Mouse (Mus musculus) liver, embryonic 15.5 days (tissue): ENCODE results near the gene Syna. TPM values are rescaled to one million over a fixed set of nuclear protein-coding genes. Genes with fewer than 3 reads are reported as not detected.

Experiments
- ATAC-seq: fragments of 200-750 bp; cut with Nextera tagmentation; 2 replicates; pipeline ENCODE4 v1.8.0; 2017; ENCODE audit warnings: moderate number of reproducible peaks, mild to moderate bottlenecking, moderate library complexity; ENCODE audit not compliant: insufficient read depth
- H3K27ac ChIP-seq: fragments of 300-500 bp; sonication (generic); replicated peaks from 2 replicates; pipeline ENCODE4 v1.5.1; 2015; ENCODE audit warnings: mild to moderate bottlenecking, inconsistent platforms
- H3K27me3 ChIP-seq: fragments of 300-500 bp; sonication (generic); 2 replicates; pipeline ENCODE4 v1.6.1; 2015; ENCODE audit warnings: mild to moderate bottlenecking, inconsistent platforms
- H3K36me3 ChIP-seq: fragments of 300-500 bp; sonication (generic); replicated peaks from 2 replicates; pipeline ENCODE4 v1.6.1; 2015; ENCODE audit warnings: moderate library complexity, mild to moderate bottlenecking, inconsistent platforms
- H3K4me1 ChIP-seq: fragments of 300-500 bp; sonication (generic); replicated peaks from 2 replicates; pipeline ENCODE4 v1.6.1; 2015; ENCODE audit warnings: inconsistent platforms
- H3K4me2 ChIP-seq: fragments of 300-500 bp; sonication (generic); 2 replicates; pipeline ENCODE4 v1.6.1; 2015; ENCODE audit warnings: moderate library complexity, mild to moderate bottlenecking, inconsistent platforms
- H3K4me3 ChIP-seq: fragments of 300-500 bp; sonication (generic); replicated peaks from 2 replicates; pipeline ENCODE4 v1.5.1; 2015; ENCODE audit warnings: mild to moderate bottlenecking, inconsistent platforms
- H3K9ac ChIP-seq: fragments of 300-500 bp; sonication (generic); 2 replicates; pipeline ENCODE4 v1.6.1; 2015; ENCODE audit warnings: moderate library complexity, mild to moderate bottlenecking, inconsistent platforms
- H3K9me3 ChIP-seq: fragments of 300-500 bp; sonication (generic); replicated peaks from 2 replicates; pipeline ENCODE4 v1.6.1; 2016; ENCODE audit warnings: inconsistent platforms
- WGBS: fragments of 180-500 bp; shearing (Covaris S2); methylation state at CpG from one replicate; pipeline ENCODE4 v1.1.7; 2015; ENCODE audit warnings: mixed read lengths; ENCODE audit not compliant: insufficient replicate concordance; 5-methylcytosine and 5-hydroxymethylcytosine counted together
- polyA plus RNA-seq: library from polyadenylated mRNA; unstranded; fragments of >200 nt; fragmentation: Nextera tagmentation; extraction: Ambion mirVana; gene quantifications from 2 replicates; pipeline ENCODE4 v1.2.1, GENCODE M21; 2015

Syna gene
- polyA plus RNA-seq, 1 experiment from 2014 or later: not detected

DNA sequence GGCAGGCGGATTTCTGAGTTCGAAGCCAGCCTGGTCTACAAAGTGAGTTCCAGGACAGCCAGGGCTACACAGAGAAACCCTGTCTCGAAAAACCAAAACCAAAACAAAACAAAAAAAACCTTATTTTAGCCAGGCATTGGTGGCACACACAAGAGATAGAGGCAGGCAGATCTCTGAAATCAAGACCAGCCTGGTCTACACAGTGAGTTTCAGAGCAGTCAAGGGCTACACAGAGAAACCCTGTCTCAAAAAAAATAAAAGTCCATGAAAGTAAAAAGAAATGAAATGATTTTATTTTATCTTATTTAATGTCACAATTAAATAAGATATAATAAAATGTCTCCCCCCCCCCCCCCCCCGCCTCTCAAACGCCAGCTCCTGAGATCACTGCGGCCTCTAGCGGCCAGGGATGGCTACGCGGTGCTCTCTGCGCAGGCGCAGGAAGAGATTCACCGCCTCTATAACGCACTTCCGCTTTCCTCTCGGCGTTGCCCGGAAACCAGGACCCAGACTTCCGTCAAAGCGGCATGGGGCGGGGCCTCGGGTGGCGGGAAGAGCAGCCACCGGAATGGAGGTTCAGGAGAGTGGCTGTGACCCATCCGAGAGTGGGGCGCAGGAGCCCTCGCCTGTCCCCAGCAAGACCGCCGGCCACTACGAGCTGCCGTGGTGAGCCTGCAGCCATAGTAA lies 22.4 kb upstream of the Syna start:
- Histone ChIP-seq H3K4me1 (peaks cover 28% of the 10 kb centered on the region), H3K4me2 (peak overlapping the region; percentile 84), H3K27ac (peak overlapping the region; percentile 82), H3K9me3 (no peaks in the 10 kb centered on the region), H3K36me3 (peaks cover 15% of the 10 kb centered on the region), H3K4me3 (peak overlapping the region; percentile 97), H3K27me3 (no peaks in the 10 kb centered on the region), H3K9ac (peak overlapping the region; percentile 93)
- 7% methylated on average over 29 of the region's 30 CpGs for WGBS
- peak; percentile 90 for ATAC-seq

DNA sequence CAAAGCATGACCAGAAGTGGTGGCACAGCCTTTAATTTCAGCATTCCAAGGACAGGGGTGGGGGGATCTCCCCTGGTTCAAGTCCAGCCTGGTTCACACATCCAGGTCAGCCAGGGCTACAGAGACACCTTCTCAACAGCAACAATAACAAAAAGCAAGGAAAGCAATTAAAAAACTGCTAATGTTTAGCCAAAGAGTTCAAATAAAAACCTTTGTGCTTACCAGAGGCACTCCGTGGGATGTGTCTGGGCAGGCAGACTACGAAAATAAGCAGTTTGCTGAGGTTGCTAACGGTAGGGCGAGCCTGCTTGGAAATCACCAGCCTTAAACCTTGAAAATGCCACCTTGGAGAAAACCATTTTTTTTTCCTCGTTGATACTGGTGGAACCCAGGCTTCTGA lies 21.2 kb upstream of the Syna start, which contains the start of gene Rfc2:
Rfc2 (plus strand) TSS at position 221 of the 400 bp plus-strand sequence.
- peaks cover 39% of the 10 kb centered on the region for H3K4me1 ChIP-seq
- H3K27me3 ChIP-seq: no peaks in the 10 kb centered on the region
- WGBS: 70% methylated on average over 5 of the region's 5 CpGs
- no peak within 1 kb of the TSS for H3K9ac ChIP-seq
- H3K4me3 ChIP-seq: no peak within 1 kb of the TSS
- no peak for ATAC-seq
- H3K9me3 ChIP-seq: no peaks in the 10 kb centered on the region
- H3K36me3 ChIP-seq: 0 out of 2 replicates have a peak, but pooled peaks cover 5% of the 10 kb centered on the region
- peak within 1 kb of the TSS; percentile 84 for H3K4me2 ChIP-seq
- 0 out of 2 replicates have a peak within 1 kb of the TSS, but pooled peaks have one; percentile 6 for H3K27ac ChIP-seq

DNA sequence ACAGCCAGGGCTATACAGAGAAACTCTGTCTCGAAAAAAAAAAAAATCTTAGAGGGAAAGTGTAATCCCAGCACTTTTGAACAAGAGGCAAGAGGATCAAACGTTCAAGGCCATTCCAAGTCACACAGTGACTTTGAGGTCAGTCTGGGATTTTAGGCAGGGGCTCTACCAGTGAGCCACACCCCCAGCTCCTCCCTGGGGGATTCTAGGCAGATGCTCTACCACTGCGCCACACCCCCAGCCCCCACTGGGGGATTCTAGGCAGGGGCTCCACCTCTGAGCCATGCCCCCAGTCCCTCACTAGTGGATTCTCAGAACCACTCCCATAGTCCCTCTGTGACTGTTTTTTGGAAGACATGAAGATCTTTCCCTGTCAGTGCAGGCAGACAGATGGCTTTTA lies 19.2 kb upstream of the Syna start:
- H3K4me3 ChIP-seq: no peak overlapping the region
- H3K27ac ChIP-seq: no peak overlapping the region
- no peak overlapping the region for H3K4me2 ChIP-seq
- no peak overlapping the region for H3K9ac ChIP-seq
- no peaks in the 10 kb centered on the region for H3K9me3 ChIP-seq
- no peaks in the 10 kb centered on the region for H3K27me3 ChIP-seq
- no peaks in the 10 kb centered on the region for H3K36me3 ChIP-seq
- WGBS: 48% methylated on average over 3 of the region's 3 CpGs
- no peak for ATAC-seq
- H3K4me1 ChIP-seq: peaks cover 33% of the 10 kb centered on the region

DNA sequence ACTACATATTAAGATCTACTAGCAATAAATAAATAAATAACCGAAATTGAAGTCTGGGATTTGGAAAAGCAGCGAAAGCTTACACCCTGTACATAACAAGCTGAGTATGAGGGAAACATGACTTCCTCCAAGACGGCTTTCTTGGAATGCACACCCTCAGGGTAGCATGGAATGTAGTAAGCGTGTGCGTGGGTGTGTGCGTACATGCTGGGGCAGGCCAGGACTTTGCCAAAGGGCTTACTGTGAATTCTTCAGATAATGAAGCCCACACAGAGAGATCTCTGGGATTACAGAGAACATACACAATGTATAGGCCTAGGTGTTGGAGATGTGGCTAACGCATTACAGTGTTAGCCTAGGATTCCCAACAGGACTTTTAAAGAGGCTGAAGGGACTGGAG lies 17.6 kb upstream of the Syna start:
- WGBS: 78% methylated on average over 7 of the region's 7 CpGs
- no peak overlapping the region for H3K4me2 ChIP-seq
- H3K4me1 ChIP-seq: peaks cover 29% of the 10 kb centered on the region
- no peak overlapping the region for H3K27ac ChIP-seq
- ATAC-seq: no peak
- no peak overlapping the region for H3K4me3 ChIP-seq
- no peaks in the 10 kb centered on the region for H3K9me3 ChIP-seq
- no peaks in the 10 kb centered on the region for H3K36me3 ChIP-seq
- H3K9ac ChIP-seq: no peak overlapping the region
- H3K27me3 ChIP-seq: no peaks in the 10 kb centered on the region

DNA sequence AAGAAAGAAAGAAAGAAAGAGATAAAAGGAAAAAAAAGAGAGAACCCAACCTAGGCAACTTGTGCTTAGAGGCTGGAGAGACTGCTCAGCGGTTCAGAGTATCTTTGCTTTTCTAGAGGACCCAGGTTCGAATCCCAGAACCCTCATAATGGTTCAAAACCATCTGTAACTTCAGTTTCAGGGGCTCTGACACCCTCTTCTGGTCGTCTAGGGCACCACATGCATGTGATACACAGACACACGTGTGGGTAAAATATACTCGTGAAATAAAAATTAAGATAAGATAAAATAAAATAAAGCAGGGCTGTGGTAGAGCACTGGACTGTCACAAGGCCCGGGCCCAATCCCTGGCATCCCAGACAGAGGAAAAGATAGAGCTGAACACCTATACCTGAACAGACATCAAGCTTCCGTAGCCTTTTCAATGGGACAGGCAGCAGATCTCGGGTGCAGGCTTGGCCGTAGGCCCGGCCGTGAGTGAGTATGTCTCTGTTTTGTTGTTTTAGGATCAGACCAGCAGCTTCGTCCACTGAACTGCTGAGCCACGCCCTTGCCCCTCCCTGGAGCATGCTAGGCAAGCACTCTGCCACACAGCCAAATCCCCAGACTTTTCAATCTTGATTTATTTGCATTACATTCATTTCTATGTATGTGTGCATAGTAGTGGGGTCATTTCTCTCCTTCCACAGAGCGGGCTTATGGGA lies 16.7 kb upstream of the Syna start:
- Histone ChIP-seq H3K36me3 (no peaks in the 10 kb centered on the region), H3K27ac (no peak overlapping the region), H3K4me3 (no peak overlapping the region), H3K27me3 (no peaks in the 10 kb centered on the region), H3K4me1 (peaks cover 37% of the 10 kb centered on the region), H3K4me2 (no peak overlapping the region), H3K9ac (no peak overlapping the region), H3K9me3 (no peaks in the 10 kb centered on the region)
- WGBS: 57% methylated on average over 14 of the region's 14 CpGs
- ATAC-seq: no peak

DNA sequence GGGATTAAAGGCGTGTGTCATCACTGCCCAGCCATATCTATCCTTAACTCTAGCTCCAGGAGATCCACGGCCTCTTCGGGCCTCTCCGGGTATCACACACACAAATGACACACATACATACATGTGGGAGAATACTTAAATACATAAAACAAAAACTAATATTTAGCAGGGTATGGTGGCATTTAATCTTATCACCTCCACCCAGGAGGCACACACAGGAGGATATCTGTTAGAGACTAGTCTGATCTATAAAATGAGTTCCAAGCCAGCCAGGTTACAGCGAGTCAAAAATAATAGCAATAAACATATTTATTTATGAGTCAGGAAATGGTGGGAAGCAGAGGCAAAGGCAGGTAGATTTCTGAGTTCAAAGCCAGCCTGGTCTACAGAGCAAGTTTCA lies 15.9 kb upstream of the Syna start:
- Histone ChIP-seq H3K4me1 (peaks cover 43% of the 10 kb centered on the region), H3K9ac (no peak overlapping the region), H3K9me3 (no peaks in the 10 kb centered on the region), H3K36me3 (no peaks in the 10 kb centered on the region), H3K27ac (peak overlapping the region; percentile 14; the same call in 1 of the 2 replicates), H3K4me2 (no peak overlapping the region), H3K4me3 (no peak overlapping the region), H3K27me3 (no peaks in the 10 kb centered on the region)
- 66% methylated on average over 5 of the region's 5 CpGs for WGBS
- no peak for ATAC-seq

DNA sequence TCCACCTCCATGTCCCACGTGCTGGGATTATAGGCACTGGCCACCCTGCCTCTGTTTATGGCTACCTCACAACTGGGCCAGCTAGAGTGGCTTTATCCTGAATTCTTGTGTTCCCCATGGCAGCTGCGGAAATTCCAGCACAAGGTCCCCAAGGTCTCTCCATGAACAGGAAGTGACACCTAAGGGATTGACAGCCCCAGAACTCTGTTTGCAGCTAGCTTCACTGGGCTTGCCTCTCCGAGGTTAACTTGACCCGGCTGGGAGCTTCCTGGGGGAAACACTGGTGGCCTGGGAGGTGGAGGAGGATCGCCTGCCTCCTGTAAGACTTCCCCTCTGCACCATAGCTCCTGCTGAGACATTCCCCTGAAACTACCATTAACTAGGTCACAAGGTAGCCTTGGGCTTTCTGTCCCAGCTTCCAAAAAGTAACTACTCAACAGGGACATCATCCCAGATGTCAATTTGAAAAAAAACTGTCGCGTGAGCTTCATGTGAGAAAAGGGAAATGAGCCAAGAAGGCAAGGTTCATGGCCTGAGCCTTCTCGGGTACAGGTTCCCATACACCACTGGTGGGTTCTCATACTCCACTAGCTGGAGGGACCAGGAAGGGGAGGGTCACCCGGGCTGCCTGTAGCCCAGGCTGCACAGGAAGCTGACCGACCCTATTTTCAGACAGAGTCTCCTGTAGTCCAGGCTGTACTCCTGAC lies 12.7 kb upstream of the Syna start:
- no peaks in the 10 kb centered on the region for H3K9me3 ChIP-seq
- 26% methylated on average over 10 of the region's 10 CpGs for WGBS
- H3K4me1 ChIP-seq: peaks cover 46% of the 10 kb centered on the region
- H3K27ac ChIP-seq: peak overlapping the region; percentile 64; the same call in 1 of the 2 replicates
- peak overlapping the region; percentile 54 for H3K4me3 ChIP-seq
- no peaks in the 10 kb centered on the region for H3K36me3 ChIP-seq
- peak overlapping the region; percentile 39; the same call in 1 of the 2 replicates for H3K9ac ChIP-seq
- H3K4me2 ChIP-seq: peak overlapping the region; percentile 80
- H3K27me3 ChIP-seq: no peaks in the 10 kb centered on the region
- no peak for ATAC-seq

DNA sequence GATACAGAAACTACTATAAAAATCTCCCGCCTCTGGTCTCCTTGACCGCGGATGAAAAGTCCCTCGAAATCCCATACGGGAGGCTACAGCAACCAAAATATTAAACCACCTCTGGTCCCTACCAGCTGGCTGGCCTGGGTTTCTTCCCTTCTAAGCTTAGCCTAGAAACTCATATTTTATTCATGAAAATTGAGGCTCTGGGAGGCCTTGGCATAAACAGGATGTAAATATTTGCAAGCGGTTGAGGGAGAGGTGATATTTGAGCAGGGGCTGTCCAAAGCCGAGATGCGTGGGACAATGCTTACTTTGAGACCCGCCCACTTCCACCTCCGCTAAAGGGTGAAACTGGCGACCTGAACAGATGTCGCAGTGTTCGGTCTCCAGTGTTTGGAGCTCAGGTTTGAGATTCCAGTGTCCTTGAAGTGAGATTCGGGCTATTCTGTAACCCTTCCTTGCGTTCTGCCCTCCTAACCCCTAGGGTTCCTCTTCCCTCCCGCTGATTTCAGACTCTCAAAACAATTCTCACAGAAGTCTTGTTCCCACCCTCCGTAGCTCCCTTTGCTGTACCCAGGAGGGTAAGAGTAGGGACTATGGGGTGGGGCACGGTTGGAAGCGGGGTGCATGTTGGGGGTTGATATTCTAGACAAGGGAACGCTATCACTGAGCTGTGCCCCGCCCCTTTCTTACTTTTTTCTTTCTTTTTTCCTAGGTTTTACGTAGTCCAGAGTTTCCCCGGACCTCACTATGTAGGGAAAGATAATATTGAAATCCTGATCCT lies 11.9 kb upstream of the Syna start:
- Histone ChIP-seq H3K27me3 (no peaks in the 10 kb centered on the region), H3K4me3 (peak overlapping the region; percentile 54), H3K9ac (peak overlapping the region; percentile 39; the same call in 1 of the 2 replicates), H3K4me2 (peak overlapping the region; percentile 80), H3K27ac (peak overlapping the region; percentile 64), H3K4me1 (peaks cover 42% of the 10 kb centered on the region), H3K36me3 (no peaks in the 10 kb centered on the region), H3K9me3 (no peaks in the 10 kb centered on the region)
- WGBS: under 1% methylated on average over 23 of the region's 23 CpGs
- peak; percentile 67 for ATAC-seq

DNA sequence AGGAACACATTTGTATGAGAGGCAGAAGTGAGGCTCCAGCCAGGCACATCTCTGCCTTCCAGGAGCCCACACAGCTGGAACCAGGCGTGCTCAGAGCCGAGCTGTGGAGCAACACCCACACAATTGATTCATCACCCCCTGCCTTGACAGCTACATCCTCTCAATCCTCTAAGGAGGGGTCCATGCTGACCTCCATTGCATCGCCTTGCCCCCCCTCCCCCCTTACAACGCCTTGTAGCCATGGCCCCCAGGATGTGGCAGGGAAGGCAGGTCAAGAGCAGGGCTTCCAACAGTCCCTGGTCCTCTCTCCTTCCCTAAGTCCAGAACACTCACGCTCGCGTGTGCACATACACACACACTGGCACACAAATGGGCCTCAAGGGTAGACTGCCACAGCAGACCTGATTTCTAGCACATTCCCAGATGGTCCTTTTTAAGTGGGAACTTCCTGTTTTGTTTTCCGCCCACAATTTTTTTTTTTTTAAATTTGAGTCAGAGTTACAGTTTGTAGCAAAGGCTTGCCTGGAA lies 9.1 kb upstream of the Syna start:
- WGBS: 48% methylated on average over 8 of the region's 8 CpGs
- no peak for ATAC-seq
- no peak overlapping the region for H3K4me3 ChIP-seq

DNA sequence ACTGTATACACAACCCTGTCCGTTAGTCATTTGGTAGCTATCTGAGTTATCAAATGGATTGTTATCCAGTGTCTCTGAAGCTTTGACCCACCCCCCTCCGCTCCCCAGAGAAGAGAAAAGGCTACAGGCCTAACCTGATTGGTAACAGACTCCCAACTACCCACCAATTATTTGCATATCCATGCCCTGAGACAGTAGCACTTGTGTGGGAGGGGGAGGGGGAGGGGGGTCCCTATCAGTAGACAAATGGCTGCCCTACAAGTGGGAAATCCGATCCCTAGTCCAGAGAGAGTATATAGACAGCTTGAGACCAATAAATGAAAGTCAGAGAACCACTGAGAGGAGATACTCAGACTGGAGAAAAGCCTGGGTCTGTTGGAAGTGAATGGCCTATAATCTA lies 8.1 kb upstream of the Syna start:
- ATAC-seq: no peak
- no peaks in the 10 kb centered on the region for H3K9me3 ChIP-seq
- no peak overlapping the region for H3K4me2 ChIP-seq
- H3K27me3 ChIP-seq: no peaks in the 10 kb centered on the region
- no peak overlapping the region for H3K9ac ChIP-seq
- peaks cover 22% of the 10 kb centered on the region for H3K4me1 ChIP-seq
- H3K4me3 ChIP-seq: no peak overlapping the region
- H3K27ac ChIP-seq: no peak overlapping the region
- no peaks in the 10 kb centered on the region for H3K36me3 ChIP-seq
- WGBS: 62% methylated on average over 3 of the region's 3 CpGs

More for the DNA sequence above, 9.1 kb upstream of the Syna start:
- Histone ChIP-seq H3K27ac (no peak overlapping the region), H3K4me1 (peaks cover 26% of the 10 kb centered on the region), H3K27me3 (no peaks in the 10 kb centered on the region), H3K36me3 (no peaks in the 10 kb centered on the region), H3K4me2 (no peak overlapping the region), H3K9ac (no peak overlapping the region), H3K9me3 (no peaks in the 10 kb centered on the region)
